Mouse (Mus musculus): ENCODE results near the gene Cdc7.

The Cdc7 gene

GRCm38 (mm10) chr5:106963584-106964512, at the start of gene Cdc7:
Gene Cdc7 (plus strand): TSS chr5:106964322.
- H3K4me1 ChIP-seq (replicated peaks; ENCODE audit: low read depth, low read length), result peaks cover 36% of the 10 kb centered on the region
- peaks cover 5% of the 10 kb centered on the region; the same call in 1 of the 2 replicates for H3K27me3 ChIP-seq (ENCODE audit: insufficient read depth, low read length)
- H3K9me3 ChIP-seq (ENCODE audit: low read length), result no peaks in the 10 kb centered on the region
- no peak for TF ChIP-seq NANOG (IDR thresholded peaks at IDR 0.05; ENCODE audit: borderline replicate concordance, low read length)
- TF ChIP-seq CTCF (conservative IDR thresholded peaks at IDR 0.05; ENCODE audit: low read length), result no peak
- TF ChIP-seq POU5F1 (IDR thresholded peaks at IDR 0.05; ENCODE audit: borderline replicate concordance, low read length), result no peak
- H3K36me3 ChIP-seq (ENCODE audit: insufficient read depth, low read length), result peaks cover 27% of the 10 kb centered on the region
- H3K4me3 ChIP-seq (replicated peaks; ENCODE audit: low read length), result peak within 1 kb of the TSS; percentile 93

- no peaks in the 10 kb centered on the region for H3K36me3 ChIP-seq (ENCODE audit: insufficient read depth, low read length)
- H3K4me1 ChIP-seq (replicated peaks; ENCODE audit: low read depth, low read length), result no peaks in the 10 kb centered on the region
- H3K4me3 ChIP-seq (replicated peaks; ENCODE audit: low read length), result no peak overlapping the region
- TF ChIP-seq POU5F1 (IDR thresholded peaks at IDR 0.05; ENCODE audit: borderline replicate concordance, low read length) (no peak), CTCF (conservative IDR thresholded peaks at IDR 0.05; ENCODE audit: low read length) (no peak), NANOG (IDR thresholded peaks at IDR 0.05; ENCODE audit: borderline replicate concordance, low read length) (no peak)
- H3K9me3 ChIP-seq (ENCODE audit: low read length), result no peaks in the 10 kb centered on the region
- H3K27me3 ChIP-seq (ENCODE audit: insufficient read depth, low read length), result no peaks in the 10 kb centered on the region
Observed at GRCm38 (mm10) chr5:106919315-106919714, 44.8 kb upstream of the Cdc7 start.

- H3K9me3 ChIP-seq (ENCODE audit: low read length), result no peaks in the 10 kb centered on the region
- TF ChIP-seq NANOG (IDR thresholded peaks at IDR 0.05; ENCODE audit: borderline replicate concordance, low read length), result no peak
- TF ChIP-seq POU5F1 (IDR thresholded peaks at IDR 0.05; ENCODE audit: borderline replicate concordance, low read length), result no peak
- TF ChIP-seq CTCF (conservative IDR thresholded peaks at IDR 0.05; ENCODE audit: low read length), result no peak
- no peaks in the 10 kb centered on the region for H3K36me3 ChIP-seq (ENCODE audit: insufficient read depth, low read length)
- H3K27me3 ChIP-seq (ENCODE audit: insufficient read depth, low read length), result peaks cover 8% of the 10 kb centered on the region
- peak within 1 kb of the TSS; percentile 75 for H3K4me3 ChIP-seq (replicated peaks; ENCODE audit: low read length)
- H3K4me1 ChIP-seq (replicated peaks; ENCODE audit: low read depth, low read length), result no peaks in the 10 kb centered on the region; the same call in 1 of the 2 replicates
Observed at GRCm38 (mm10) chr5:106925488-106926368, 38.4 kb upstream of the Cdc7 start, which contains the start of gene Hfm1. Gene Hfm1 (minus strand): TSS chr5:106926321.

- no peaks in the 10 kb centered on the region for H3K9me3 ChIP-seq (ENCODE audit: low read length)
- H3K4me3 ChIP-seq (replicated peaks; ENCODE audit: low read length), result peak overlapping the region; percentile 75
- no peaks in the 10 kb centered on the region for H3K36me3 ChIP-seq (ENCODE audit: insufficient read depth, low read length)
- no peaks in the 10 kb centered on the region; the same call in 1 of the 2 replicates for H3K4me1 ChIP-seq (replicated peaks; ENCODE audit: low read depth, low read length)
- no peak for TF ChIP-seq CTCF (conservative IDR thresholded peaks at IDR 0.05; ENCODE audit: low read length)
- no peak for TF ChIP-seq POU5F1 (IDR thresholded peaks at IDR 0.05; ENCODE audit: borderline replicate concordance, low read length)
- TF ChIP-seq NANOG (IDR thresholded peaks at IDR 0.05; ENCODE audit: borderline replicate concordance, low read length), result no peak
- peaks cover 8% of the 10 kb centered on the region for H3K27me3 ChIP-seq (ENCODE audit: insufficient read depth, low read length)
Observed at GRCm38 (mm10) chr5:106926369-106926686, 37.8 kb upstream of the Cdc7 start.

GRCm38 (mm10) chr5:106927996-106928395, 36.1 kb upstream of the Cdc7 start:
- TF ChIP-seq NANOG (IDR thresholded peaks at IDR 0.05; ENCODE audit: borderline replicate concordance, low read length) (no peak), POU5F1 (IDR thresholded peaks at IDR 0.05; ENCODE audit: borderline replicate concordance, low read length) (no peak), CTCF (conservative IDR thresholded peaks at IDR 0.05; ENCODE audit: low read length) (no peak)
- peaks cover 8% of the 10 kb centered on the region for H3K27me3 ChIP-seq (ENCODE audit: insufficient read depth, low read length)
- H3K9me3 ChIP-seq (ENCODE audit: low read length), result peaks cover 5% of the 10 kb centered on the region; the same call in 1 of the 2 replicates
- H3K4me1 ChIP-seq (replicated peaks; ENCODE audit: low read depth, low read length), result no peaks in the 10 kb centered on the region; the same call in 1 of the 2 replicates
- H3K36me3 ChIP-seq (ENCODE audit: insufficient read depth, low read length), result no peaks in the 10 kb centered on the region
- no peak overlapping the region for H3K4me3 ChIP-seq (replicated peaks; ENCODE audit: low read length)

GRCm38 (mm10) chr5:106946342-106946741, 17.8 kb upstream of the Cdc7 start:
- Histone ChIP-seq H3K27me3 (ENCODE audit: insufficient read depth, low read length) (no peaks in the 10 kb centered on the region), H3K36me3 (ENCODE audit: insufficient read depth, low read length) (no peaks in the 10 kb centered on the region), H3K4me1 (replicated peaks; ENCODE audit: low read depth, low read length) (no peaks in the 10 kb centered on the region)

GRCm38 (mm10) chr5:106948683-106949082, 15.4 kb upstream of the Cdc7 start:
- Histone ChIP-seq H3K27me3 (ENCODE audit: insufficient read depth, low read length) (no peaks in the 10 kb centered on the region), H3K4me3 (replicated peaks; ENCODE audit: low read length) (no peak overlapping the region), H3K4me1 (replicated peaks; ENCODE audit: low read depth, low read length) (no peaks in the 10 kb centered on the region), H3K9me3 (ENCODE audit: low read length) (peaks cover 4% of the 10 kb centered on the region; the same call in 1 of the 2 replicates), H3K36me3 (ENCODE audit: insufficient read depth, low read length) (no peaks in the 10 kb centered on the region)
- TF ChIP-seq POU5F1 (IDR thresholded peaks at IDR 0.05; ENCODE audit: borderline replicate concordance, low read length), result no peak
- no peak for TF ChIP-seq CTCF (conservative IDR thresholded peaks at IDR 0.05; ENCODE audit: low read length)
- no peak for TF ChIP-seq NANOG (IDR thresholded peaks at IDR 0.05; ENCODE audit: borderline replicate concordance, low read length)

More at GRCm38 (mm10) chr5:106946342-106946741, 17.8 kb upstream of the Cdc7 start:
- TF ChIP-seq CTCF (conservative IDR thresholded peaks at IDR 0.05; ENCODE audit: low read length) (no peak), NANOG (IDR thresholded peaks at IDR 0.05; ENCODE audit: borderline replicate concordance, low read length) (no peak), POU5F1 (IDR thresholded peaks at IDR 0.05; ENCODE audit: borderline replicate concordance, low read length) (no peak)
- Histone ChIP-seq H3K4me3 (replicated peaks; ENCODE audit: low read length) (no peak overlapping the region), H3K9me3 (ENCODE audit: low read length) (peaks cover 2% of the 10 kb centered on the region; the same call in 1 of the 2 replicates)

GRCm38 (mm10) chr5:106956467-106956866, 7.7 kb upstream of the Cdc7 start:
- TF ChIP-seq POU5F1 (IDR thresholded peaks at IDR 0.05; ENCODE audit: borderline replicate concordance, low read length), result no peak
- TF ChIP-seq NANOG (IDR thresholded peaks at IDR 0.05; ENCODE audit: borderline replicate concordance, low read length), result no peak
- no peak for TF ChIP-seq CTCF (conservative IDR thresholded peaks at IDR 0.05; ENCODE audit: low read length)
- Histone ChIP-seq H3K9me3 (ENCODE audit: low read length) (peaks cover 14% of the 10 kb centered on the region), H3K4me1 (replicated peaks; ENCODE audit: low read depth, low read length) (peaks cover 20% of the 10 kb centered on the region), H3K27me3 (ENCODE audit: insufficient read depth, low read length) (no peaks in the 10 kb centered on the region), H3K4me3 (replicated peaks; ENCODE audit: low read length) (no peak overlapping the region), H3K36me3 (ENCODE audit: insufficient read depth, low read length) (no peaks in the 10 kb centered on the region)
